Mouse (Mus musculus) megakaryocyte, embryonic 14.5 days (primary cell): Measurements from ENCODE around the gene H2-DMb1.

Experiments
- FLI1 ChIP-seq: IDR thresholded peaks from 2 replicates; pipeline ENCODE4 v1.6.1; 2012; ENCODE audit warnings: low read length, inconsistent platforms, mixed read lengths
- GATA1 ChIP-seq: IDR thresholded peaks from 3 replicates; pipeline ENCODE4 v1.6.1; 2012; ENCODE audit warnings: mixed read lengths, low read length, inconsistent platforms, borderline replicate concordance

- TF ChIP-seq GATA1: no peak
- no peak for TF ChIP-seq FLI1
These were observed 34.5 kb downstream of the H2-DMb1 start, which contains the start of the genes Tap1 and Psmb9 for GRCm38 (mm10) chr17:34187261-34187916.
